Comparison of ENCODE assay signal across 10 mouse cellular contexts in the genomic region with DNA sequence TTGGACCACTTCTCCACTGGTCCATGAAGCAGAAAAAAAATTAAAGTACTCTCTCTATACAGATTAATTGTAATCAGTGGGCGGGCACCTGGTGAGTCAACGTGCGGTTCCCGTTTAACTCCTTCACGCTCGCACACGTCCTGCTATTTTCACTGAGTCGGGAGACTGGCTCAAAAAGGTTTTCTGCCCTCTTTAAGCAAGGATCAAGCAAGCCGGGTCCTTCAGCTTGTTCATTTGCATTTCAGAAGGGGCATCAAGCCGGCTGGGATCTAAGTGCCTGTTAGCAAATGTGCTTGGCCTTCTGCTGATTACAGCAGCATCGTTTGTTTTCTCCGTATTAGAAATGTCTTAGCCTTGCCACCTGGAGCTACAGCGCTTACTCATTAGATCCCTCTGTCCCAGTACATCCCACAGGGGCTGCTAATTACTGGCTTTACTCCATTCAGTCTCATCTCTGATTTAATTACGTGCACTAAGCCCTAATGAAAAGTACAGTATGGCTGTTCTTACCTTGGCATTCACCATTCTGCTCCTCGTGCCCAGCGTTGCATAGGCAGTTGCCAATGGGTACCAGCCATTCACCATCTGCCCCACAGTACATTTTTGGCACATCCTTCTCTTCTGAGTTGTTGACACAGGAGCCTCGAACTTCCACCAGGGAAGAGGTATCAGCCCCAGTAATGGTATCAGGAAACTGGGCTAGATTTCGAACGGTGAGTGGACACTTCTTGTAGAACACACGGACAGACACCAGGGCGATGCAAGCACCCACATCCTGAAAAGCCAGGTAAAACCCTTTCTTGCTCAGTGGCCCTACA. TPM values are rescaled to one million over a fixed set of nuclear protein-coding genes. Genes with fewer than 3 reads are reported as not detected.
A peak's percentile ranks its signal among the peaks of the same experiment; 100 is the strongest.
DNase-seq lines count a peak whose midpoint lies in the region; ATAC-seq and TF ChIP-seq lines count a peak whose summit lies in the region.
"Had no signal": no experiment of that assay in that cellular context is flagged by ENCODE, and none has a peak within 500 bp of the region (broad histone marks: within the 10 kb centered on the region; RNA-seq: fewer than 3 reads in every experiment).

No protein-coding gene starts in this region.

- no peak for TF ChIP-seq CTCF in CH12.LX (conservative IDR thresholded peaks at IDR 0.05 in 1 of 2, IDR thresholded peaks at IDR 0.05 in 1 of 2; ENCODE audit: low read depth in 2 of 2, low read length in 2 of 2)

- peak overlapping the region; percentile 3; the same call in 1 of the 2 replicates for H3K9ac ChIP-seq in CH12.LX (ENCODE audit: insufficient read depth, low read depth)
- H3K9ac ChIP-seq in forebrain, embryonic 14.5 days (ENCODE audit: low read length): peak overlapping the region; percentile 40
- no peak overlapping the region for H3K9ac ChIP-seq in limb, embryonic 14.5 days (ENCODE audit: low read depth, low read length, severe bottlenecking)

- TF ChIP-seq EP300 in CH12.LX (IDR thresholded peaks at IDR 0.05; ENCODE audit: low read length): no peak

- peaks cover 0 to 89% of the 10 kb centered on the region in 2 experiments; a peak in 2 of 4 replicates for H3K4me1 ChIP-seq in CH12.LX (ENCODE audit: control insufficient read depth in 1 of 2, insufficient read depth in 2 of 2)
- peaks cover 80% of the 10 kb centered on the region for H3K4me1 ChIP-seq in forebrain, embryonic 14.5 days (ENCODE audit: control insufficient read depth, insufficient read depth, low read length)
- H3K4me1 ChIP-seq in limb, embryonic 14.5 days (ENCODE audit: control insufficient read depth, insufficient read depth, low read length): peaks cover 50% of the 10 kb centered on the region

- DNase-seq in cerebellum, postnatal 25 days: peak; percentile 20 to 26
- no peak for DNase-seq in cerebellum, postnatal 4 days (ENCODE audit: low spot score in 2 of 2)
- no peak for DNase-seq in CH12.LX (ENCODE audit: extremely low read depth)
- DNase-seq in forebrain, embryonic 14.5 days (ENCODE audit: low spot score): peak; percentile 94
- no peak for DNase-seq in limb, embryonic 14.5 days (ENCODE audit: low spot score)
- DNase-seq in thymus, postnatal 4 days: no peak
- no peak for DNase-seq in heart, postnatal 14 days
- DNase-seq: cerebellum, adult 9-11 months; heart, adult 18-20 months had no signal

- H3K27me3 ChIP-seq in CH12.LX (replicated peaks): no peaks in the 10 kb centered on the region
- no peaks in the 10 kb centered on the region for H3K27me3 ChIP-seq in forebrain, embryonic 14.5 days (replicated peaks; ENCODE audit: control insufficient read depth, insufficient read depth, low read length)
- H3K27me3 ChIP-seq in limb, embryonic 14.5 days (ENCODE audit: control insufficient read depth, insufficient read depth, low read length): no peaks in the 10 kb centered on the region

- H3K79me2 ChIP-seq in CH12.LX (replicated peaks; ENCODE audit: control insufficient read depth, extremely low read depth, insufficient read depth, poor library complexity, severe bottlenecking): peaks cover 47% of the 10 kb centered on the region

- H3K27ac ChIP-seq in CH12.LX (ENCODE audit: insufficient read depth, low read depth): peak overlapping the region; percentile 65
- peak overlapping the region; percentile 73 for H3K27ac ChIP-seq in forebrain, embryonic 14.5 days (ENCODE audit: low read depth, low read length)
- H3K27ac ChIP-seq in limb, embryonic 14.5 days (replicated peaks; ENCODE audit: low read depth, low read length): no peak overlapping the region

- WGBS in forebrain, embryonic 14.5 days: 10% methylated on average over 21 of the region's 21 CpGs
- WGBS in limb, embryonic 14.5 days: 48% methylated on average over 21 of the region's 21 CpGs

- peak; percentile 88 for ATAC-seq in forebrain, embryonic 14.5 days
- ATAC-seq in limb, embryonic 14.5 days (ENCODE audit: low FRiP score, low read depth): no peak
- ATAC-seq in monocyte, adult 5-6 weeks (replicated peaks; ENCODE audit: insufficient number of reproducible peaks, low FRiP score, low TSS enrichment, poor library complexity, severe bottlenecking): no peak

- peak overlapping the region; percentile 55; the same call in 1 of the 2 replicates for H3K4me2 ChIP-seq in CH12.LX (ENCODE audit: insufficient read depth, low read depth, poor library complexity, severe bottlenecking)
- H3K4me2 ChIP-seq in forebrain, embryonic 14.5 days (ENCODE audit: low read length): peak overlapping the region; percentile 62
- peak overlapping the region; percentile 41 for H3K4me2 ChIP-seq in limb, embryonic 14.5 days (replicated peaks; ENCODE audit: low read depth, low read length, severe bottlenecking)

- no peak for TF ChIP-seq POLR2A in CH12.LX (IDR thresholded peaks at IDR 0.05; ENCODE audit: low read depth, low read length)
- no peak for TF ChIP-seq POLR2A in limb, embryonic 14.5 days (IDR thresholded peaks at IDR 0.05; ENCODE audit: borderline replicate concordance, extremely low read depth, insufficient read depth, insufficient read length)

- intact Hi-C loops in heart, postnatal 14 days (cut with DNase I): no loop called here

- in situ Hi-C loops in CH12.LX (cut with MboI; ENCODE audit: low pct_ligation_motif_present, low pct_unique_long_range_greater_than_20kb, low sequenced_read_pairs): loop anchor here (25.0 kb wide), 2 partner anchors 319 to 419 kb away; no protein-coding TSS in a partner anchor

- peaks cover 8 to 15% of the 10 kb centered on the region in 2 experiments for H3K36me3 ChIP-seq in CH12.LX (replicated peaks in 1 of 2; ENCODE audit: control insufficient read depth in 1 of 2, insufficient read depth in 1 of 2, low read length in 1 of 2)
- H3K36me3 ChIP-seq in forebrain, embryonic 14.5 days (ENCODE audit: control insufficient read depth, insufficient read depth, low read length): peaks cover 30% of the 10 kb centered on the region
- peaks cover 59% of the 10 kb centered on the region for H3K36me3 ChIP-seq in limb, embryonic 14.5 days (ENCODE audit: control insufficient read depth, insufficient read depth, low read length)

- TF ChIP-seq RAD21 in CH12.LX (IDR thresholded peaks at IDR 0.05; ENCODE audit: low read depth, low read length): no peak

- H3K4me3 ChIP-seq in CH12.LX (replicated peaks in 1 of 3; ENCODE audit: low read depth in 2 of 3, low read length in 2 of 3, poor library complexity in 1 of 3): peak overlapping the region in 2 of 3 experiments; percentile 27 to 40
- peak overlapping the region; percentile 23 for H3K4me3 ChIP-seq in forebrain, embryonic 14.5 days (ENCODE audit: low read depth, low read length)
- peak overlapping the region; percentile 22 for H3K4me3 ChIP-seq in limb, embryonic 14.5 days (replicated peaks; ENCODE audit: low read length)

- no peaks in the 10 kb centered on the region for H3K9me3 ChIP-seq in CH12.LX (replicated peaks; ENCODE audit: low read length)
- no peaks in the 10 kb centered on the region for H3K9me3 ChIP-seq in forebrain, embryonic 14.5 days (replicated peaks; ENCODE audit: control insufficient read depth, low read length)
- no peaks in the 10 kb centered on the region for H3K9me3 ChIP-seq in limb, embryonic 14.5 days (ENCODE audit: control insufficient read depth, low read length)

- dilution Hi-C loops in CH12.LX (cut with MboI; ENCODE audit: extremely low pct_ligation_motif_present, extremely low pct_unique_long_range_greater_than_20kb, low sequenced_read_pairs): no loop called here

TF ChIP-seq in CH12.LX, 34 proteins besides CTCF, POLR2A, EP300 and RAD21:
- TF ChIP-seq NRF1 (IDR thresholded peaks at IDR 0.05; ENCODE audit: low read depth, low read length): no peak
- no peak for TF ChIP-seq MXI1 (IDR thresholded peaks at IDR 0.05; ENCODE audit: low read depth, low read length)
- TF ChIP-seq BHLHE40 (IDR thresholded peaks at IDR 0.05; ENCODE audit: low read depth, low read length): peak; percentile 31; the same call in 1 of the 2 replicates
- TF ChIP-seq MAZ (IDR thresholded peaks at IDR 0.05; ENCODE audit: low read depth, low read length): no peak
- TF ChIP-seq CHD1 (IDR thresholded peaks at IDR 0.05; ENCODE audit: low read depth, low read length): 0 out of 2 replicates have a peak, but pooled peaks have one; percentile 39

RNA-seq across cellular contexts. Expression of a gene that starts 8.6 kb away (rescaled TPM):
- 16.1 and 26.0 TPM in 2 replicates for total RNA-seq in CH12.LX (2012; rRNA removed)
- 12.1 and 13.0 TPM in 2 replicates for total RNA-seq in CH12.LX (2014; rRNA removed)
- polyA plus RNA-seq in CH12.LX (2012; ENCODE audit: insufficient read length, low read depth): 3.8 and 3.9 TPM in 2 replicates
- polyA plus RNA-seq in forebrain, embryonic 14.5 days (2014; fragmentation: Nextera tagmentation; extraction: Ambion mirVana): 85.7 and 89.1 TPM in 2 replicates
- polyA plus RNA-seq in limb, embryonic 14.5 days (2012; rRNA removed): 34.5 and 45.8 TPM in 2 replicates
- polyA plus RNA-seq in limb, embryonic 14.5 days (2014; fragmentation: Nextera tagmentation; extraction: Ambion mirVana): 53.5 and 63.0 TPM in 2 replicates
- total RNA-seq in heart, postnatal 14 days (2021): 10 to 100 TPM; 15.2 to 18.1 TPM
- total RNA-seq in monocyte, adult 5-6 weeks (2017): 8.4 to 15.1 TPM (median 10.3 TPM) in 3 replicates

Comparison
In these comparisons a context has a peak if more than half of its experiments do, and no peak if none do; other contexts are left out.
1. DNase-seq: peak in cerebellum, postnatal 25 days (2 of 2) and forebrain, embryonic 14.5 days (single experiment); none in cerebellum, postnatal 4 days (0 of 2), CH12.LX (single experiment), limb, embryonic 14.5 days (single experiment), thymus, postnatal 4 days (single experiment) and heart, postnatal 14 days (0 of 2).
2. Peak in every context shown above with its lines, with median percentiles within 50 percentile points of each other: H3K4me2 ChIP-seq and H3K4me3 ChIP-seq.